Mouse (Mus musculus) erythroblast, embryonic 14.5 days (primary cell): ENCODE results near the gene Syn1.

Experiments used
- GATA1 ChIP-seq: IDR thresholded peaks from 2 replicates; pipeline ENCODE4 v1.6.1; 2012; ENCODE audit warnings: low read length, inconsistent platforms, mixed read lengths
- TAL1 ChIP-seq: IDR thresholded peaks from 3 replicates; pipeline ENCODE4 v1.6.1; 2012; ENCODE audit warnings: low read length, inconsistent platforms, mixed read lengths

- TF ChIP-seq GATA1 (no peak), TAL1 (no peak)
These were observed 9.1 kb upstream of the Syn1 start for GRCm38 (mm10) chrX:20929859-20930258.
